ENCODE assay signal across 9 mouse cellular contexts in the genomic region with DNA sequence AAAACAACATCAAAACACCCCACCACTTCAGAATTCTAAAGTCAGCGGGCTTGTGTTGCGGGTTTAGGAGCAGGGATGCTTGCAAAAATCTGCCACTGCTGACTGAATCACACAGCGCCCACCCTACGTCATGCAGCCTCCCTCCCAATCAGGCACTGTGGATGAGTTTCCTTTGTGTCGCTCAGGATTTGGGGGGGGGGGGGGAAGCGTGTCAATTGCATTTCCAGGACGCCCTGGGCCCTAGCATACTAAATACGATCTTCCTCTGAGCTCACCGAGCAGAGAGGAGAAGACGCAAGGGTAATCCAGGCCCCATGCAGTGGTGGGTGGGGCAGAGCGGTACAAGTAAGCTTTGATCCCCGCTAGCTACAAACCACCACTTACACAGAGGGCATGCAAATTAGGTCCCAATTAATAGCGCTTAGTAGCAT.
A peak's percentile ranks its signal among the peaks of the same experiment; 100 is the strongest.
DNase-seq lines count a peak whose midpoint lies in the region; ATAC-seq and TF ChIP-seq lines count a peak whose summit lies in the region.
"Had no signal": no experiment of that assay in that cellular context is flagged by ENCODE, and none has a peak within 500 bp of the region (broad histone marks: within the 10 kb centered on the region; RNA-seq: fewer than 3 reads in every experiment).

No protein-coding gene starts in this region.

- peak overlapping the region; percentile 71 for H3K9ac ChIP-seq in forebrain, postnatal 0 days
- H3K9ac ChIP-seq in limb, embryonic 11.5 days (ENCODE audit: low read length) = peak overlapping the region; percentile 67

- no peaks in the 10 kb centered on the region for H3K36me3 ChIP-seq in forebrain, postnatal 0 days (ENCODE audit: insufficient read depth)
- H3K36me3 ChIP-seq in limb, embryonic 11.5 days (ENCODE audit: control insufficient read depth, insufficient read depth, low read length) = no peaks in the 10 kb centered on the region
- no peaks in the 10 kb centered on the region for H3K36me3 ChIP-seq in myocyte (ENCODE audit: control insufficient read depth, insufficient read depth)

- peak overlapping the region; percentile 97 for H3K27ac ChIP-seq in forebrain, postnatal 0 days (ENCODE audit: low read depth, low read length)
- no peak overlapping the region for H3K27ac ChIP-seq in limb, embryonic 11.5 days (replicated peaks; ENCODE audit: low read depth, low read length)

- no peaks in the 10 kb centered on the region for H3K27me3 ChIP-seq in forebrain, postnatal 0 days (ENCODE audit: insufficient read depth, low read length)
- no peaks in the 10 kb centered on the region for H3K27me3 ChIP-seq in limb, embryonic 11.5 days (ENCODE audit: control insufficient read depth, insufficient read depth, low read length)
- no peaks in the 10 kb centered on the region for H3K27me3 ChIP-seq in myocyte (ENCODE audit: control insufficient read depth, insufficient read depth, insufficient read length)

- H3K4me2 ChIP-seq in forebrain, postnatal 0 days (ENCODE audit: low read depth) = peak overlapping the region; percentile 67
- peak overlapping the region; percentile 65 for H3K4me2 ChIP-seq in limb, embryonic 11.5 days (ENCODE audit: low read depth, severe bottlenecking)
- peak overlapping the region; percentile 22 for H3K4me2 ChIP-seq in myocyte (ENCODE audit: low read depth)

- 1% methylated on average over 13 of the region's 13 CpGs for WGBS in forebrain, postnatal 0 days
- WGBS in limb, embryonic 11.5 days = under 1% methylated on average over 12 of the region's 13 CpGs

- DNase-seq in MN1 (ENCODE audit: low spot score) = peak; percentile 84
- peak; percentile 44 for DNase-seq in cerebellum, adult 11 months
- DNase-seq in forebrain, postnatal 0 days = peak; percentile 95
- DNase-seq in induced T-regulatory cell, adult 2 months (ENCODE audit: low read depth) = peak; percentile 41
- peak; percentile 65 for DNase-seq in limb, embryonic 11.5 days (ENCODE audit: low spot score)
- DNase-seq in ovary, adult 18-20 months (ENCODE audit: low spot score) = no peak

- H3K9me3 ChIP-seq in forebrain, postnatal 0 days (ENCODE audit: low read length) = no peaks in the 10 kb centered on the region
- H3K9me3 ChIP-seq in limb, embryonic 11.5 days (ENCODE audit: control insufficient read depth, low read length) = no peaks in the 10 kb centered on the region

- peak; percentile 96 for ATAC-seq in forebrain, postnatal 0 days
- ATAC-seq in limb, embryonic 11.5 days (ENCODE audit: insufficient number of reproducible peaks, low FRiP score, low TSS enrichment, low read depth) = peak; percentile 85
- ATAC-seq in granulocyte monocyte progenitor cell, adult 5-6 weeks (replicated peaks; ENCODE audit: poor library complexity, severe bottlenecking) = no peak

- peak overlapping the region; percentile 41 for H3K4me3 ChIP-seq in forebrain, postnatal 0 days (ENCODE audit: low read depth, low read length)
- H3K4me3 ChIP-seq in limb, embryonic 11.5 days (ENCODE audit: low read depth, low read length) = peak overlapping the region; percentile 37
- H3K4me3 ChIP-seq in myocyte = peak overlapping the region; percentile 14
- H3K4me3 ChIP-seq: erythroblast, embryonic 14.5 days had no signal

- 0 out of 2 replicates have a peak, but pooled peaks cover 4% of the 10 kb centered on the region for H3K4me1 ChIP-seq in forebrain, postnatal 0 days (ENCODE audit: insufficient read depth)
- H3K4me1 ChIP-seq in limb, embryonic 11.5 days (ENCODE audit: control insufficient read depth, insufficient read depth, low read length) = no peaks in the 10 kb centered on the region

- H3K79me2 ChIP-seq in myocyte (ENCODE audit: control insufficient read depth, insufficient read depth) = no peaks in the 10 kb centered on the region

- no peak overlapping the region for H3ac ChIP-seq in myocyte (ENCODE audit: control insufficient read depth, insufficient read length)

- TF ChIP-seq CTCF in forebrain, postnatal 0 days (IDR thresholded peaks at IDR 0.05; ENCODE audit: low read depth) = no peak; the same call in 1 of the 2 replicates

- no peak for TF ChIP-seq POLR2A in myocyte (IDR thresholded peaks at IDR 0.05; ENCODE audit: insufficient read length, low read depth)

TF ChIP-seq in myocyte, 11 proteins besides CTCF, POLR2A, EP300 and RAD21:
- TF ChIP-seq MYOD1 (IDR thresholded peaks at IDR 0.05; ENCODE audit: control insufficient read depth in 1 of 3, insufficient read length in 2 of 3, low read depth in 2 of 3) = no peak
- TF ChIP-seq SRF (IDR thresholded peaks at IDR 0.05; ENCODE audit: control insufficient read depth, insufficient read length, low read depth) = no peak
- TF ChIP-seq POLR2AphosphoS2 (IDR thresholded peaks at IDR 0.05; ENCODE audit: insufficient read length, low read depth) = no peak
